Mouse (Mus musculus) intestine, embryonic 16.5 days (tissue): Measurements from ENCODE around the gene Pcdh9. TPM values are rescaled to one million over a fixed set of nuclear protein-coding genes. Genes with fewer than 3 reads are reported as not detected.

ENCODE experiments used
- ATAC-seq: fragments of 200-750 bp; cut with Nextera tagmentation; 2 replicates; pipeline ENCODE4 v1.8.0; 2017; ENCODE audit warnings: moderate TSS enrichment, moderate library complexity
- H3K27ac ChIP-seq: fragments of 300-500 bp; sonication (generic); 2 replicates; pipeline ENCODE4 v1.5.1; 2014; ENCODE audit warnings: mild to moderate bottlenecking, low read length
- H3K27me3 ChIP-seq: fragments of 300-500 bp; sonication (generic); replicated peaks from 2 replicates; pipeline ENCODE4 v1.6.1; 2014; ENCODE audit warnings: low read length, control low read depth, mixed read lengths; ENCODE audit not compliant: control insufficient read depth, insufficient read depth
- H3K36me3 ChIP-seq: fragments of 300-500 bp; sonication (generic); 2 replicates; pipeline ENCODE4 v1.6.1; 2014; ENCODE audit warnings: low read length, control low read depth; ENCODE audit not compliant: control insufficient read depth, insufficient read depth
- H3K4me1 ChIP-seq: fragments of 300-500 bp; sonication (generic); 2 replicates; pipeline ENCODE4 v1.6.1; 2014; ENCODE audit warnings: low read length, control low read depth, mixed read lengths; ENCODE audit not compliant: control insufficient read depth, insufficient read depth
- H3K4me2 ChIP-seq: fragments of 300-500 bp; sonication (generic); 2 replicates; pipeline ENCODE4 v1.6.1; 2014; ENCODE audit warnings: low read depth, low read length, control low read depth
- H3K4me3 ChIP-seq: fragments of 300-500 bp; sonication (generic); 2 replicates; pipeline ENCODE4 v1.5.1; 2014; ENCODE audit warnings: mild to moderate bottlenecking, low read length
- H3K9ac ChIP-seq: fragments of 300-500 bp; sonication (generic); 2 replicates; pipeline ENCODE4 v1.6.1; 2014; ENCODE audit warnings: low read depth, low read length
- H3K9me3 ChIP-seq: fragments of 300-500 bp; sonication (generic); 2 replicates; pipeline ENCODE4 v1.6.1; 2016; ENCODE audit warnings: low read length, control low read depth; ENCODE audit not compliant: control insufficient read depth
- WGBS: fragments of 180-500 bp; shearing (Covaris S2); extraction: QIAGEN DNeasy Blood & Tissue Kit; methylation state at CpG from one replicate; pipeline ENCODE4 v1.1.7; 2014; 5-methylcytosine and 5-hydroxymethylcytosine counted together
- polyA plus RNA-seq: library from polyadenylated mRNA; unstranded; fragments of >200 nt; fragmentation: Nextera tagmentation; extraction: Ambion mirVana; gene quantifications from 2 replicates; pipeline ENCODE4 v1.2.1, GENCODE M21; 2015

Pcdh9 gene
- polyA plus RNA-seq, 1 experiment from 2014 or later, result 14.6 TPM

GRCm38 (mm10) chr14:93713250-93713935 lies 177.1 kb downstream of the Pcdh9 start:
- Histone ChIP-seq H3K4me1 (no peaks in the 10 kb centered on the region), H3K9ac (no peak overlapping the region), H3K27me3 (no peaks in the 10 kb centered on the region), H3K4me2 (no peak overlapping the region), H3K4me3 (no peak overlapping the region), H3K27ac (no peak overlapping the region), H3K36me3 (no peaks in the 10 kb centered on the region), H3K9me3 (no peaks in the 10 kb centered on the region)
- no peak for ATAC-seq
- WGBS, result 63% methylated on average over 12 of the region's 12 CpGs

- Histone ChIP-seq H3K4me2 (no peak overlapping the region), H3K9me3 (no peaks in the 10 kb centered on the region), H3K27me3 (no peaks in the 10 kb centered on the region), H3K36me3 (no peaks in the 10 kb centered on the region), H3K4me1 (no peaks in the 10 kb centered on the region), H3K27ac (no peak overlapping the region), H3K9ac (no peak overlapping the region), H3K4me3 (no peak overlapping the region)
- WGBS, result 65% methylated on average over 3 of the region's 3 CpGs
- ATAC-seq, result no peak
Observed at GRCm38 (mm10) chr14:93708651-93709050, 181.8 kb downstream of the Pcdh9 start.

DNA sequence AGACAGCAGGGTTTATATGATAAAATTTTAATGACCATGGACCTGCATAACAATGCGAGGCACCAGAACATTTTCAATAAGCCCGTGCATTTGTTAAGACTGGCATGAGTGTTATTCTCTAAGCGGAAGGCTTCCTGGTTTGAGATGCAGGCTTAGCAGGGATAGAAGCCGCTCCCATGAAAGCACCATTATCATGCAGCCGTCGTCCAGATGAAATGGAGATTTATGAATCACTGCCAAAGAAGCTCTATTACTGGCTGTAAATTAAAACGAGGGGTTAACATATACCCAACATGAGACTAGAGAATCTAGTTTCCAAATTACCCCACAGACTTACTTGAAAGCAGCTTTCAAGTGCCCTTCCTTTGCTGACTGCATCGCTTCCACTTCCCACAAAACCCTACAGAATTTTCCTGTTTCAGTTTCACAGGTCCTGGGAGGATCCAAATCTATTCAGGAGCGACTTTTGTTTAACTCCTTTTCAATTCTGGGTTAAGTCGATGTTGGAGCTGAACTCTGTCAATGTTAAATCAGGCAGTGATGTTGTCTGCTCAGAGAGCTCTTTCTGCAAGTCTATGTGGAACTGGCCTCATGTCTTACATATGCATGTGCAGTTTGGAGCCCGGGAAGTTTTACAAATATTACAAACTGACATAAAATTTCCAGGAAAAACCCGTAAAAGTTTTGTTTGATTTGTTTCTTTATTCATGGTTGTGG lies 188.9 kb downstream of the Pcdh9 start:
- Histone ChIP-seq H3K4me1 (no peaks in the 10 kb centered on the region), H3K9me3 (no peaks in the 10 kb centered on the region), H3K36me3 (no peaks in the 10 kb centered on the region), H3K4me3 (no peak overlapping the region), H3K9ac (no peak overlapping the region), H3K27ac (no peak overlapping the region), H3K27me3 (no peaks in the 10 kb centered on the region), H3K4me2 (no peak overlapping the region)
- no peak for ATAC-seq
- 55% methylated on average over 12 of the region's 12 CpGs for WGBS

- 75% methylated on average over 1 of the region's 1 CpGs for WGBS
- H3K9me3 ChIP-seq, result no peaks in the 10 kb centered on the region
- H3K9ac ChIP-seq, result no peak overlapping the region
- no peak for ATAC-seq
- no peak overlapping the region for H3K4me2 ChIP-seq
- H3K4me3 ChIP-seq, result no peak overlapping the region
- no peak overlapping the region for H3K27ac ChIP-seq
- H3K4me1 ChIP-seq, result no peaks in the 10 kb centered on the region
- no peaks in the 10 kb centered on the region for H3K36me3 ChIP-seq
- no peaks in the 10 kb centered on the region for H3K27me3 ChIP-seq
Observed at GRCm38 (mm10) chr14:93700916-93701315, 189.6 kb downstream of the Pcdh9 start.

DNA sequence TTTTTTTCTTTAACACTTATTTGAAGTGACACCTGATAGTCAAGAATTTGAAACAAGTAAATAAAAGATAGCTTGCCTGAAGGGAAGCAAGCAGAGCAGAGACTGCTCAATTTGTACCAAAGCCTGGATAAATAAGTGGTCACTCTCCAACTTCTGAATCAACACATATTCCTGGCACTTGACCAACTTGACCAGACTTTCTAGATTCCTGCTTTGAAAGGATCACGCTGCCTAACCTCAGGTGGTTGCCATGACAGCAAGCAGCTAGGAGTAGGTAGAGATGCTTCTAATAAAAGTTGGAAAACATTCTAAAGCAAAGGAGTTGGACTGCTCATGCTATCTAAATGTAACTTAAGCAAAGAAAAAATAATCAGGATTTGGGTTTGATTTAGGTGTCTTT lies 205.8 kb downstream of the Pcdh9 start:
- H3K4me2 ChIP-seq, result no peak overlapping the region
- no peak for ATAC-seq
- no peaks in the 10 kb centered on the region for H3K4me1 ChIP-seq
- H3K36me3 ChIP-seq, result no peaks in the 10 kb centered on the region
- WGBS, result 29% methylated on average over 1 of the region's 1 CpGs
- H3K4me3 ChIP-seq, result no peak overlapping the region
- no peak overlapping the region for H3K27ac ChIP-seq
- no peaks in the 10 kb centered on the region for H3K9me3 ChIP-seq
- no peak overlapping the region for H3K9ac ChIP-seq
- no peaks in the 10 kb centered on the region for H3K27me3 ChIP-seq

DNA sequence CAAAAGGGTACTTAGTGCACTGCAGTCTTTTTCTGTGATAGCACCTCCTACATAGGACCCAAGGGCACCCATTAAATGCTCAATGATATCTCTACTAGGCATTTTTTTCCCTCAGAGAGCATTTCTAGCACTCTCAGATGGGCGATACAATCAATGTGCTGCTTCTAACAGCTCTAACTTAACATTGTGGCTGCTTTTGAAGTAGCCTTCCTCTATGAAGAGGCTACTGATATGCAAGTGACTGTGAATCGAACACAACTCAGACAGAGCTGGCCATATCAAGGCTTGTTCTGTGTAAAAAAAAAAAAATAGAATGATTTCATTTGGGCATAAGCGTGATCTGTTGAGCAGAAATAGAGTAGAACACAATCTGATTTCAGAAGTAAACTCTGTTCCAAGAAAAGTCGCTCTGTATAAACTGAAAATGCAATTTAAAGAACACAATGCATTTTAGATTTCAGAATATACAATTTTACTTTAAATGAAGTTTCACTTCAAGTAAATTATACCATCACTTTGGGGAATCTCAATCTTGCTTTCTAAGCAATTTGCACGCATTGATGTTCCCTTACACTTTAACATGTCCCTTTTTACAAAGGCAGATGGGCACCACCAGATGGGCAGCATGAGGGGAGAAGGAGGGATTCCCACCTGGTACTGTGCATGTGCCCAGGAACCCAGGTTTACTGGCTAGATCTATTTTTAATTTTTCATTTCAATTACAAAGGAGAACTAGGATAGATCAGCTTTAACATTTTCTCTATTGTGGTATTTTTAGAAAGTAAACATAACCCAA lies 215.0 kb downstream of the Pcdh9 start:
- Histone ChIP-seq H3K9ac (no peak overlapping the region), H3K4me1 (no peaks in the 10 kb centered on the region), H3K4me2 (no peak overlapping the region), H3K4me3 (no peak overlapping the region), H3K27ac (no peak overlapping the region), H3K9me3 (no peaks in the 10 kb centered on the region), H3K36me3 (no peaks in the 10 kb centered on the region), H3K27me3 (no peaks in the 10 kb centered on the region)
- 90% methylated on average over 5 of the region's 5 CpGs for WGBS
- no peak for ATAC-seq

GRCm38 (mm10) chr14:93653986-93654757 lies 236.3 kb downstream of the Pcdh9 start:
- 41% methylated on average over 9 of the region's 9 CpGs for WGBS
- Histone ChIP-seq H3K9ac (no peak overlapping the region), H3K4me1 (no peaks in the 10 kb centered on the region), H3K27ac (no peak overlapping the region), H3K9me3 (no peaks in the 10 kb centered on the region), H3K4me2 (peak overlapping the region; percentile 12; the same call in 1 of the 2 replicates), H3K27me3 (no peaks in the 10 kb centered on the region), H3K36me3 (no peaks in the 10 kb centered on the region), H3K4me3 (no peak overlapping the region)
- peak; percentile 85 for ATAC-seq

- Histone ChIP-seq H3K4me1 (no peaks in the 10 kb centered on the region), H3K9ac (no peak overlapping the region), H3K27me3 (no peaks in the 10 kb centered on the region), H3K36me3 (no peaks in the 10 kb centered on the region), H3K9me3 (no peaks in the 10 kb centered on the region), H3K4me3 (no peak overlapping the region), H3K27ac (no peak overlapping the region), H3K4me2 (no peak overlapping the region)
- WGBS, result 68% methylated on average over 2 of the region's 2 CpGs
- ATAC-seq, result no peak
Observed at GRCm38 (mm10) chr14:93627241-93627640, 263.2 kb downstream of the Pcdh9 start.

DNA sequence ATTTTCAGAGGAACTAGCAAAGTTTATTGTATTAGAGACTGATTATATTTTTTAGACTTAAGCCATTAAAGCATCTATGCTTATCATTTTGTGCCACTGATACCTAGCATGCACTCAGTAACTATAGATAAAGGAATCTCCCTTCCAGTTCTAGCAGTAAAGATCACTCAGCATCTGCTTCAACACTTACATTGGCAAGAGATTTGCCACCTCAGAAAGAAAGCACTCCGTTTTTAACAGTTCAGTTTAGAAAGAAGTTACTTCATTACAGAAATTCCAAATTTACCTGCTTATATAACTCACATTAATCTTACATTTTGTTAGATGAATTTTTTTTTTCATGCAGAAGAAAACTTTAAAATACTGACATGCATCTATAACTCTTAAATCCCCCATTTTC lies 266.3 kb downstream of the Pcdh9 start:
- no peaks in the 10 kb centered on the region for H3K9me3 ChIP-seq
- no peak for ATAC-seq
- H3K9ac ChIP-seq, result no peak overlapping the region
- H3K36me3 ChIP-seq, result no peaks in the 10 kb centered on the region
- H3K27me3 ChIP-seq, result no peaks in the 10 kb centered on the region
- H3K27ac ChIP-seq, result no peak overlapping the region
- H3K4me2 ChIP-seq, result no peak overlapping the region
- WGBS, result 77% methylated on average over 1 of the region's 1 CpGs
- H3K4me1 ChIP-seq, result no peaks in the 10 kb centered on the region
- H3K4me3 ChIP-seq, result no peak overlapping the region
